14 mouse cellular contexts compared by ENCODE assay signal in the genomic region with DNA sequence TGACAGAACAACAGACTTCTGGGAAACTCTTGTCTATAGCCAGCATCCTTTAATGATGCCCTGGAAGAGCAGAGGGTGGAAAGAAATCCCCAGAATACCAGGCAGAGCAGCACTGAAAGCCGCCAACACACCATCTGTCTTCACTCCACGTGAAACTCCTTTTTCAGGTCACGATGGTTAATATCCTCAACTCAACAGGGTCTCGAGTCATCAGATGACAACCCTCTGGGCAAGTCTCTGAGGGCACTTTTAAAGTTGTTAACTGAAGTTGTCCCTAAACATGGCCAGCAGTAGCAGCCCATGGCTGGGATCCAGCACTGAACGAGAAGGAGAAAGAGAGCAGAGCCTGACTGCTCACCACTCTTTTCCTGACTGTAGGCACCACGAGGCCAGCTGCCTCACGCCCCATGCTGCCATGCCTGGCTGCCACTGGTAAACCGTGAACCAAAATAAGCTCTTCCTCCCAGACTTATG. TPM values are rescaled to one million over a fixed set of nuclear protein-coding genes. Genes with fewer than 3 reads are reported as not detected.
DNase-seq lines count a peak whose midpoint lies in the region; ATAC-seq lines count a peak whose summit lies in the region.
"Had no signal": no experiment of that assay in that cellular context is flagged by ENCODE, and none has a peak within 500 bp of the region (broad histone marks: within the 10 kb centered on the region; RNA-seq: fewer than 3 reads in every experiment).

No protein-coding gene starts in this region.

- DNase-seq in heart, postnatal 4 days = peak; percentile 40
- no peak for DNase-seq in heart, adult 8-10 months (ENCODE audit: low spot score)
- DNase-seq in cerebellum, adult 11-12 months = peak; percentile 80
- peak; percentile 52 to 70 for DNase-seq in frontal cortex, adult 2 months (ENCODE audit: extremely low spot score in 1 of 2, low spot score in 1 of 2)
- peak; percentile 63 for DNase-seq in left cerebral cortex, postnatal 4 days
- DNase-seq in kidney, postnatal 14 days = no peak
- no peak for DNase-seq in midbrain, embryonic 11.5 days (ENCODE audit: low spot score, missing footprints)
- DNase-seq: kidney, postnatal 36 days had no signal

- no peak for ATAC-seq in midbrain, embryonic 11.5 days (ENCODE audit: low FRiP score)
- no peak for ATAC-seq in granulocyte monocyte progenitor cell, adult 5-6 weeks (replicated peaks; ENCODE audit: poor library complexity, severe bottlenecking)
- ATAC-seq: CD4-positive, CD25-positive, alpha-beta regulatory T cell, adult 4 months had no signal

- H3K9me3 ChIP-seq in midbrain, embryonic 11.5 days (ENCODE audit: control insufficient read depth, low read length) = no peaks in the 10 kb centered on the region
- H3K9me3 ChIP-seq: embryonic facial prominence, embryonic 13.5 days; midbrain, embryonic 10.5 days had no signal

- H3K4me3 ChIP-seq in midbrain, embryonic 11.5 days (ENCODE audit: low read depth, low read length) = no peak overlapping the region
- H3K4me3 ChIP-seq: embryonic facial prominence, embryonic 13.5 days; midbrain, embryonic 10.5 days had no signal

- WGBS in midbrain, embryonic 11.5 days = 82% methylated on average over 8 of the region's 8 CpGs

- H3K4me2 ChIP-seq in midbrain, embryonic 11.5 days = no peak overlapping the region
- H3K4me2 ChIP-seq: embryonic facial prominence, embryonic 13.5 days; hindbrain, embryonic 14.5 days; liver, embryonic 11.5 days had no signal

- intact Hi-C loops in left cerebral cortex, postnatal 4 days (cut with DNase I) = no loop called here

- no peaks in the 10 kb centered on the region for H3K36me3 ChIP-seq in midbrain, embryonic 11.5 days (ENCODE audit: control insufficient read depth, insufficient read depth, low read length)
- H3K36me3 ChIP-seq: embryonic facial prominence, embryonic 13.5 days; midbrain, embryonic 10.5 days had no signal

- H3K9ac ChIP-seq in midbrain, embryonic 11.5 days (ENCODE audit: low read length) = no peak overlapping the region
- H3K9ac ChIP-seq: embryonic facial prominence, embryonic 13.5 days; hindbrain, embryonic 14.5 days had no signal

- no peak overlapping the region for H3K27ac ChIP-seq in midbrain, embryonic 11.5 days (ENCODE audit: low read depth, low read length)
- H3K27ac ChIP-seq: hindbrain, embryonic 14.5 days; midbrain, embryonic 10.5 days had no signal

- peaks cover 9% of the 10 kb centered on the region; the same call in 1 of the 2 replicates for H3K27me3 ChIP-seq in midbrain, embryonic 11.5 days (ENCODE audit: control insufficient read depth, insufficient read depth, low read length)
- H3K27me3 ChIP-seq: embryonic facial prominence, embryonic 13.5 days had no signal

- peaks cover 12% of the 10 kb centered on the region for H3K4me1 ChIP-seq in midbrain, embryonic 11.5 days (ENCODE audit: control insufficient read depth, insufficient read depth, low read length)

RNA-seq across cellular contexts. Expression of a gene that starts 52.8 kb away (rescaled TPM):
- total RNA-seq in heart, postnatal 4 days (2021) = 1 to 10 TPM; 8.7 to 8.8 TPM
- 1 to 10 TPM; 6.2 to 7.0 (median 6.4) TPM for total RNA-seq in heart, adult 8-10 months (2022)
- 55.7 and 63.9 TPM in 2 replicates for polyA plus RNA-seq in frontal cortex, adult 2 months (2012; rRNA removed)
- 100 to 1,000 TPM; 117 to 123 TPM for total RNA-seq in left cerebral cortex, postnatal 4 days (2021)
- polyA plus RNA-seq in midbrain, embryonic 11.5 days (2014; fragmentation: Nextera tagmentation; extraction: Ambion mirVana) = 13.5 and 13.8 TPM in 2 replicates
- 3.5 and 3.7 TPM in 2 replicates for total RNA-seq in granulocyte monocyte progenitor cell, adult 5-6 weeks (2014; fragmentation: Nextera tagmentation)
- 0.15 and 0.60 TPM in 2 replicates for total RNA-seq in granulocyte monocyte progenitor cell, adult 5-6 weeks (2017)

Comparison
In these comparisons a context has a peak if more than half of its experiments do, and no peak if none do; other contexts are left out.
1. DNase-seq: peak in heart, postnatal 4 days (single experiment), cerebellum, adult 11-12 months (single experiment), frontal cortex, adult 2 months (2 of 2) and left cerebral cortex, postnatal 4 days (single experiment); none in heart, adult 8-10 months (single experiment), kidney, postnatal 14 days (single experiment) and midbrain, embryonic 11.5 days (single experiment).
2. RNA of a gene that starts 52.8 kb away (total RNA-seq): 117 to 123 TPM in left cerebral cortex, postnatal 4 days; 8.7 to 8.8 TPM in heart, postnatal 4 days, 6.2 to 7.0 TPM in heart, adult 8-10 months and 0.15 to 3.7 TPM in granulocyte monocyte progenitor cell, adult 5-6 weeks; every median in the first group is over 10 times any median in the second.